Mouse (Mus musculus) bone marrow, adult 2 months (tissue): Measurements from ENCODE around the gene Havcr1.

Experiments
- CTCF ChIP-seq: fragments of 200-500 bp; IDR thresholded peaks from 2 replicates; pipeline ENCODE4 v1.5.1; 2011; ENCODE audit warnings: low read length, control low read depth; ENCODE audit not compliant: control insufficient read depth, insufficient read depth
- POLR2A ChIP-seq: fragments of 200-500 bp; IDR thresholded peaks from 2 replicates; pipeline ENCODE4 v1.6.1; 2011; ENCODE audit warnings: low read depth, mild to moderate bottlenecking, control low read depth, low read length, borderline replicate concordance; ENCODE audit not compliant: control insufficient read depth

DNA sequence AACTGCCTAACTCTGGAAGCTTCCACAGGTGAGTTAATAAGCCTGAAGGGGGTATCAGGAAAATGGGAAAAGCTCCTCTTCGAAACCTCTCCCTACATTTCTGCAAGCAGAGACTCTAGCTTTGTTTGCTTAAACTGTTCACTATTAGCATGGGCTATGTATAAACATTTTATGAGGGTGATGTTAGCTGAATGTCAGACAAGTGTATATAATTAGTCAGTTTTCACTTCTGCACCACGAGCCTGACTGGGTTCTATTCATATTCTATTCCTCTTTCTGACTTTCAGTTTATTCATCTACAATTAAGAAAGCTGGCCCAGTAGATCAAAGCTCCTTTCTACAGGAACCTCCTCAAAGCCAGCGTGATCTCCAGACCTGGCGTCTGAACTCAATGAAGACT is 4.6 kb downstream of the Havcr1 start:
- TF ChIP-seq CTCF = no peak
- TF ChIP-seq POLR2A = no peak
